Mouse (Mus musculus) neural tube, embryonic 15.5 days (tissue): ENCODE data around the gene Gm21317. TPM values are rescaled to one million over a fixed set of nuclear protein-coding genes. Genes with fewer than 3 reads are reported as not detected.
"Not testable (repeated sequence)": the region's sequence is repeated elsewhere in the genome, so short reads cannot be mapped to it uniquely, and the experiment has no call there.

Source experiments
- ATAC-seq: fragments of 200-750 bp; cut with Nextera tagmentation; 2 replicates; pipeline ENCODE4 v1.8.0; 2017; ENCODE audit warnings: mild to moderate bottlenecking, moderate TSS enrichment, moderate library complexity; ENCODE audit not compliant: low FRiP score
- H3K27ac ChIP-seq: fragments of 300-500 bp; sonication (generic); replicated peaks from 2 replicates; pipeline ENCODE4 v1.5.1; 2015; ENCODE audit warnings: mild to moderate bottlenecking, inconsistent platforms
- H3K27me3 ChIP-seq: fragments of 300-500 bp; sonication (generic); replicated peaks from 2 replicates; pipeline ENCODE4 v1.6.1; 2015; ENCODE audit warnings: inconsistent platforms
- H3K36me3 ChIP-seq: fragments of 300-500 bp; sonication (generic); 2 replicates; pipeline ENCODE4 v1.6.1; 2015; ENCODE audit warnings: inconsistent platforms
- H3K4me1 ChIP-seq: fragments of 300-500 bp; sonication (generic); 2 replicates; pipeline ENCODE4 v1.6.1; 2015; ENCODE audit warnings: inconsistent platforms
- H3K4me2 ChIP-seq: fragments of 300-500 bp; sonication (generic); 2 replicates; pipeline ENCODE4 v1.6.1; 2015; ENCODE audit warnings: inconsistent platforms, mild to moderate bottlenecking, moderate library complexity
- H3K4me3 ChIP-seq: fragments of 300-500 bp; sonication (generic); replicated peaks from 2 replicates; pipeline ENCODE4 v1.5.1; 2015; ENCODE audit warnings: mild to moderate bottlenecking, inconsistent platforms
- H3K9ac ChIP-seq: fragments of 300-500 bp; sonication (generic); replicated peaks from 2 replicates; pipeline ENCODE4 v1.6.1; 2015; ENCODE audit warnings: mild to moderate bottlenecking, inconsistent platforms
- H3K9me3 ChIP-seq: fragments of 300-500 bp; sonication (generic); replicated peaks from 2 replicates; pipeline ENCODE4 v1.6.1; 2016; ENCODE audit warnings: inconsistent platforms
- WGBS: fragments of 180-500 bp; shearing (Covaris S2); methylation state at CpG from one replicate; pipeline ENCODE4 v1.1.7; 2015; ENCODE audit warnings: mixed read lengths; 5-methylcytosine and 5-hydroxymethylcytosine counted together
- polyA plus RNA-seq: library from polyadenylated mRNA; unstranded; fragments of >200 nt; fragmentation: Nextera tagmentation; extraction: Ambion mirVana; gene quantifications from 2 replicates; pipeline ENCODE4 v1.2.1, GENCODE M21; 2015

Gm21317 gene
- polyA plus RNA-seq, result not detected in 2 replicates

DNA sequence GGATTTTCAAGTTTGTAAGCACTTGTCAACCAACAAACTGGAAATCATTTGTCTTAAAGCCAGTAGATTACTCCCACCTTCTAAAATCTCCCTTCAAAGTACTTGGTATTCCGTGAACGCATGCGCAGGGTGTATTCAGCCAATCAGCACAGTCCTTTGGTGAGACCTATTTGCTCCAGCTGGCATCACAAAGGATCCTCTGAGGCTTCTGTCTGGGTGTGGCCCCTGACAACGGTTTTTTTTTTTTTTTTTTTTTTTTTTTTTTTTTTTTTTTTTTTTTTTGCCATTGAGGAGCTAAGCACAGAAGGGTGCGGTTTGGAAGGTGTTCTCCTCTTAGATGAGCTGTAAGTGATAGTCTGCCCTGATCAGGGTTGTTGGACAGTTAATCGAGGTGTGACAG, at the start of gene Gm21317:
TSS of gene Gm21317 (plus strand) at position 301 of the 400 bp plus-strand sequence.
- H3K9ac ChIP-seq, H3K9me3 ChIP-seq, H3K36me3 ChIP-seq, H3K27me3 ChIP-seq, H3K27ac ChIP-seq, H3K4me2 ChIP-seq, ATAC-seq, H3K4me1 ChIP-seq, H3K4me3 ChIP-seq: not testable (repeated sequence)
- no CpG with 5 or more reads among the region's 6 CpGs for WGBS
